Mouse (Mus musculus) MEL (cell line): ENCODE measurements around the gene Sfxn1. TPM values are rescaled to one million over a fixed set of nuclear protein-coding genes. Genes with fewer than 3 reads are reported as not detected.

Source experiments
- DNase-seq: peaks from one replicate; pipeline ENCODE4 v3.0.0; 2011; ENCODE audit warnings: low read depth, low spot score
- H3K27ac ChIP-seq: 2 replicates; pipeline ENCODE4 v1.5.1; 2012; ENCODE audit warnings: low read depth, mild to moderate bottlenecking, control low read depth, low read length, moderate library complexity; ENCODE audit not compliant: control insufficient read depth
- H3K27me3 ChIP-seq, 2 experiments: fragments of 150-350 bp in 1 of 2; sonication (generic) in 1 of 2; 2 replicates each; pipeline ENCODE4 v1.6.1; 2012; ENCODE audit warnings: low read length in 2 of 2, mild to moderate bottlenecking in 2 of 2, improper control_type of control experiment in 1 of 2, moderate library complexity in 1 of 2; ENCODE audit not compliant: insufficient read depth in 2 of 2, control insufficient read depth in 1 of 2
- H3K36me3 ChIP-seq, 2 experiments: 2 replicates each; pipeline ENCODE4 v1.6.1; 2012 to 2014; ENCODE audit warnings: low read length in 2 of 2, improper control_type of control experiment in 1 of 2, inconsistent platforms in 1 of 2, mild to moderate bottlenecking in 1 of 2; ENCODE audit not compliant: insufficient read depth in 2 of 2, control insufficient read depth in 1 of 2
- H3K4me1 ChIP-seq, 2 experiments: fragments of 150-350 bp in 1 of 2; sonication (generic) in 1 of 2; 2 replicates each; pipeline ENCODE4 v1.6.1; 2012; ENCODE audit warnings: low read length in 2 of 2, improper control_type of control experiment in 1 of 2, mild to moderate bottlenecking in 1 of 2; ENCODE audit not compliant: insufficient read depth in 2 of 2, control insufficient read depth in 1 of 2
- H3K4me3 ChIP-seq, 2 experiments: fragments of 150-350 bp in 1 of 2; sonication (generic) in 1 of 2; 2 replicates each; pipeline ENCODE4 v1.5.1; 2012; ENCODE audit warnings: low read depth in 2 of 2, low read length in 2 of 2, mild to moderate bottlenecking in 2 of 2, moderate library complexity in 2 of 2, control low read depth in 1 of 2, improper control_type of control experiment in 1 of 2; ENCODE audit not compliant: control insufficient read depth in 1 of 2, insufficient read depth in 1 of 2
- H3K79me2 ChIP-seq: 2 replicates; pipeline ENCODE4 v1.6.1; 2012; ENCODE audit warnings: mild to moderate bottlenecking, low read length, moderate library complexity; ENCODE audit not compliant: control insufficient read depth, poor library complexity, insufficient read depth
- H3K9ac ChIP-seq: 2 replicates; pipeline ENCODE4 v1.6.1; 2012; ENCODE audit warnings: low read depth, mild to moderate bottlenecking, control low read depth, low read length, moderate library complexity; ENCODE audit not compliant: control insufficient read depth, poor library complexity, severe bottlenecking
- H3K9me3 ChIP-seq: fragments of 150-350 bp; sonication (generic); replicated peaks from 2 replicates; pipeline ENCODE4 v1.6.1; 2012; ENCODE audit warnings: mild to moderate bottlenecking, low read length, improper control_type of control experiment, moderate library complexity; ENCODE audit not compliant: insufficient read depth
- CHD1 ChIP-seq: IDR thresholded peaks from 2 replicates; pipeline ENCODE4 v1.6.1; 2012; ENCODE audit warnings: low read depth, mild to moderate bottlenecking, inconsistent platforms, low read length, improper control_type of control experiment
- CHD2 ChIP-seq: IDR thresholded peaks from 2 replicates; pipeline ENCODE4 v1.6.1; 2011; ENCODE audit warnings: low read length, improper control_type of control experiment
- CTCF ChIP-seq, 3 experiments: IDR thresholded peaks in 2 of 3; conservative IDR thresholded peaks in 1 of 3; 2 replicates each; pipeline ENCODE4 v1.5.1; 2011 to 2012; ENCODE audit warnings: low read length in 3 of 3, low read depth in 2 of 3, mild to moderate bottlenecking in 2 of 3, improper control_type of control experiment in 1 of 3, inconsistent platforms in 1 of 3, mixed read lengths in 1 of 3, moderate library complexity in 1 of 3; ENCODE audit not compliant: control insufficient read depth in 1 of 3, insufficient read depth in 1 of 3, poor library complexity in 1 of 3, severe bottlenecking in 1 of 3
- E2F4 ChIP-seq: IDR thresholded peaks from 2 replicates; pipeline ENCODE4 v1.6.1; 2011; ENCODE audit warnings: low read depth, low read length, improper control_type of control experiment, borderline replicate concordance
- EP300 ChIP-seq, 2 experiments: IDR thresholded peaks; 2 replicates each; pipeline ENCODE4 v1.6.1; 2011; ENCODE audit warnings: improper control_type of control experiment in 2 of 2, low read length in 2 of 2, low read depth in 1 of 2, mild to moderate bottlenecking in 1 of 2
- ETS1 ChIP-seq: IDR thresholded peaks from 2 replicates; pipeline ENCODE4 v1.6.1; 2012; ENCODE audit warnings: low read depth, mild to moderate bottlenecking, inconsistent platforms, low read length, improper control_type of control experiment, moderate library complexity
- GATA1 ChIP-seq: IDR thresholded peaks from 2 replicates; pipeline ENCODE4 v1.6.1; 2011; ENCODE audit warnings: low read depth, low read length, improper control_type of control experiment
- HCFC1 ChIP-seq: IDR thresholded peaks from 2 replicates; pipeline ENCODE4 v1.6.1; 2012; ENCODE audit warnings: low read depth, mild to moderate bottlenecking, inconsistent platforms, low read length, improper control_type of control experiment, moderate library complexity
- JUND ChIP-seq: IDR thresholded peaks from 2 replicates; pipeline ENCODE4 v1.6.1; 2011; ENCODE audit warnings: low read depth, mild to moderate bottlenecking, improper control_type of control experiment, low read length
- MAZ ChIP-seq: IDR thresholded peaks from 2 replicates; pipeline ENCODE4 v1.6.1; 2012; ENCODE audit warnings: low read depth, mild to moderate bottlenecking, inconsistent platforms, low read length, improper control_type of control experiment
- MXI1 ChIP-seq: IDR thresholded peaks from 2 replicates; pipeline ENCODE4 v1.6.1; 2011; ENCODE audit warnings: mild to moderate bottlenecking, low read depth, low read length, improper control_type of control experiment
- MYB ChIP-seq: IDR thresholded peaks from 2 replicates; pipeline ENCODE4 v1.6.1; 2011; ENCODE audit warnings: mild to moderate bottlenecking, low read depth, low read length, improper control_type of control experiment
- NELFE ChIP-seq: IDR thresholded peaks from 2 replicates; pipeline ENCODE4 v1.6.1; 2011; ENCODE audit warnings: low read depth, low read length, improper control_type of control experiment
- POLR2A ChIP-seq, 2 experiments: IDR thresholded peaks; 2 replicates each; pipeline ENCODE4 v1.6.1; 2011 to 2012; ENCODE audit warnings: low read length in 2 of 2, mild to moderate bottlenecking in 2 of 2, control low read depth in 1 of 2, improper control_type of control experiment in 1 of 2, low read depth in 1 of 2, moderate library complexity in 1 of 2; ENCODE audit not compliant: control insufficient read depth in 1 of 2, insufficient read depth in 1 of 2, poor library complexity in 1 of 2
- POLR2AphosphoS2 ChIP-seq: IDR thresholded peaks from 2 replicates; pipeline ENCODE4 v1.6.1; 2011; ENCODE audit warnings: low read length, improper control_type of control experiment
- POLR2AphosphoS5 ChIP-seq: IDR thresholded peaks from 2 replicates; pipeline ENCODE4 v1.6.1; 2012; ENCODE audit warnings: low read depth, borderline replicate concordance, mild to moderate bottlenecking, inconsistent platforms, low read length, moderate library complexity, mixed read lengths
- RAD21 ChIP-seq: IDR thresholded peaks from 2 replicates; pipeline ENCODE4 v1.6.1; 2011; ENCODE audit warnings: mild to moderate bottlenecking, low read depth, low read length, improper control_type of control experiment
- SMC3 ChIP-seq: IDR thresholded peaks from 2 replicates; pipeline ENCODE4 v1.6.1; 2011; ENCODE audit warnings: low read depth, low read length, improper control_type of control experiment
- TBP ChIP-seq: IDR thresholded peaks from 2 replicates; pipeline ENCODE4 v1.8.0; 2011; ENCODE audit warnings: low read depth, low read length, improper control_type of control experiment
- TCF12 ChIP-seq: IDR thresholded peaks from 2 replicates; pipeline ENCODE4 v1.6.1; 2014; ENCODE audit warnings: low read depth, mild to moderate bottlenecking, inconsistent platforms, low read length, improper control_type of control experiment, moderate library complexity
- USF1 ChIP-seq: IDR thresholded peaks from 2 replicates; pipeline ENCODE4 v1.6.1; 2014; ENCODE audit warnings: low read depth, mild to moderate bottlenecking, inconsistent platforms, low read length, improper control_type of control experiment, moderate library complexity
- USF2 ChIP-seq, 2 experiments: IDR thresholded peaks; 2 replicates each; pipeline ENCODE4 v1.6.1; 2011 to 2012; ENCODE audit warnings: improper control_type of control experiment in 2 of 2, low read length in 2 of 2, borderline replicate concordance in 1 of 2, inconsistent platforms in 1 of 2, low read depth in 1 of 2, mild to moderate bottlenecking in 1 of 2; ENCODE audit not compliant: insufficient read depth in 1 of 2
- ZC3H11A ChIP-seq: IDR thresholded peaks from 2 replicates; pipeline ENCODE4 v1.6.1; 2012; ENCODE audit warnings: low read depth, mild to moderate bottlenecking, inconsistent platforms, low read length, improper control_type of control experiment
- ZKSCAN1 ChIP-seq: IDR thresholded peaks from 2 replicates; pipeline ENCODE4 v1.6.1; 2012; ENCODE audit warnings: low read depth, mild to moderate bottlenecking, inconsistent platforms, low read length, improper control_type of control experiment, moderate library complexity
- ZMIZ1 ChIP-seq: IDR thresholded peaks from 2 replicates; pipeline ENCODE4 v1.6.1; 2012; ENCODE audit warnings: low read depth, mild to moderate bottlenecking, inconsistent platforms, low read length, improper control_type of control experiment, moderate library complexity
- polyA plus RNA-seq, 2 experiments: library from polyadenylated mRNA; stranded (reverse) in 1 of 2; unstranded in 1 of 2; fragments of >175 nt in 1 of 2; fragments of >200 nt in 1 of 2; gene quantifications; 2 replicates each; pipeline versions ENCODE4 v1.2.1 to v1.2.4; 2012; ENCODE audit warnings: low replicate concordance in 2 of 2, low read depth in 1 of 2; ENCODE audit not compliant: insufficient read length in 2 of 2, insufficient read depth in 1 of 2, missing spikeins in 1 of 2
- total RNA-seq: library from RNA; depleted of rRNA; stranded (reverse); fragments of 300-350 nt; gene quantifications from 2 replicates; pipeline ENCODE4 v1.2.3, GENCODE M21; 2012

Gene Sfxn1
- total and polyA plus RNA-seq, 3 experiments: 42.8 to 74.6 TPM; not detected in 1

- H3K9ac ChIP-seq: no peak overlapping the region
- H3K9me3 ChIP-seq: no peaks in the 10 kb centered on the region
- no peaks in the 10 kb centered on the region for H3K36me3 ChIP-seq
- no peaks in the 10 kb centered on the region for H3K4me1 ChIP-seq
- no peak overlapping the region for H3K27ac ChIP-seq
- no peak for TF ChIP-seq EP300 (IDR thresholded peaks at IDR 0.05; ENCODE audit: low read depth in 1 of 2, low read length in 2 of 2)
- TF ChIP-seq SMC3: no peak
- no peak for TF ChIP-seq TCF12
- TF ChIP-seq MXI1: no peak
- no peak for TF ChIP-seq NELFE
- no peak for TF ChIP-seq CHD1
- TF ChIP-seq CHD2: no peak
- TF ChIP-seq TBP: no peak
- TF ChIP-seq HCFC1: no peak
- TF ChIP-seq JUND: no peak
- TF ChIP-seq POLR2AphosphoS5: no peak
- no peak for TF ChIP-seq MYB
- TF ChIP-seq ZKSCAN1: no peak
- no peak for TF ChIP-seq USF1
- peaks cover 5 to 7% of the 10 kb centered on the region in 2 experiments for H3K27me3 ChIP-seq
- no peak overlapping the region for H3K4me3 ChIP-seq
- H3K79me2 ChIP-seq: no peaks in the 10 kb centered on the region
- no peak for DNase-seq
Measured at GRCm38 (mm10) chr13:54062068-54062467, 9.6 kb upstream of the Sfxn1 start.

DNA sequence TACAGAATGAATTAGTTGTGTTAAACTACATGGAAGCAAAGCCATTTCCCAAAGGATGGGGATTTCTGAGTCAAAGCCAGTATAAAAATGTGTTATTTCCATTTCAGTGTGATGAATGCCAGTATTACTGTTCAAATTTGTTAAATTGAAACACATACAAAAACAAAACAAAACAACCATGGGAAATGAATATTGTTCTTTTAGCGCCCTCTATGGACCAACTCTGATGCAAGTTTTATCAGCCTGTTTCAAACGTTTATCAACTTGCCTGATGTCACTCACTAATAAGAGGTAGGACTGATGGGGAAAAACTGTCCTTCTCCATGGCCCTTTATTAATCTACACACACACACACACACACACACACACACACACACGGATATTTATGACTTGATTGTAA is 8.4 kb upstream of the Sfxn1 start:
- DNase-seq: peak; percentile 63
- TF ChIP-seq MAZ (no peak), RAD21 (peak; percentile 68), SMC3 (peak; percentile 53), ETS1 (no peak), CTCF (IDR thresholded peaks at IDR 0.05 in 2 of 3, conservative IDR thresholded peaks at IDR 0.05 in 1 of 3; ENCODE audit: control insufficient read depth in 1 of 3, insufficient read depth in 1 of 3, low read depth in 2 of 3, low read length in 3 of 3, poor library complexity in 1 of 3, severe bottlenecking in 1 of 3) (peak in 2 of 3 experiments; percentile 53 to 70; a peak in 4 of 6 replicates), POLR2AphosphoS2 (no peak), JUND (no peak), POLR2A (IDR thresholded peaks at IDR 0.05; ENCODE audit: control insufficient read depth in 1 of 2, insufficient read depth in 1 of 2, low read depth in 1 of 2, low read length in 2 of 2, poor library complexity in 1 of 2) (no peak), E2F4 (no peak), USF2 (IDR thresholded peaks at IDR 0.05; ENCODE audit: borderline replicate concordance in 1 of 2, insufficient read depth in 1 of 2, low read depth in 1 of 2, low read length in 2 of 2) (no peak), ZC3H11A (no peak), GATA1 (peak; percentile 63), ZMIZ1 (no peak)
- H3K27ac ChIP-seq: no peak overlapping the region
- no peaks in the 10 kb centered on the region for H3K36me3 ChIP-seq
- H3K4me1 ChIP-seq: no peaks in the 10 kb centered on the region
- no peaks in the 10 kb centered on the region for H3K9me3 ChIP-seq
- peaks cover 5 to 10% of the 10 kb centered on the region in 2 experiments for H3K27me3 ChIP-seq
- H3K4me3 ChIP-seq: no peak overlapping the region
- H3K79me2 ChIP-seq: no peaks in the 10 kb centered on the region
- no peak overlapping the region for H3K9ac ChIP-seq
